Mouse (Mus musculus) mouse embryonic stem cell (cell line): ENCODE measurements at regions not wholly inside any gene's neighbourhood (a gene's known extent, or its start where the extent isn't known, plus 50 kb on each side); places are given as distances from the start of the nearest gene placed in this dataset.

Source experiments
- in situ Hi-C, 2 experiments: fragments of 300-500 bp; cut with MboI; formaldehyde crosslinking; loops; 1 replicate in 1 of 2; 3 replicates in 1 of 2; pipeline ENCODE4 v1.14.3; 2019 to 2020; ENCODE audit warnings: low sequenced_read_pairs in 2 of 2, low pct_unique_long_range_greater_than_20kb in 1 of 2, mixed read lengths in 1 of 2; ENCODE audit not compliant: unreplicated experiment in 1 of 2

- in situ Hi-C loops = no loop called here
These were observed 124.2 kb downstream of the Lrrc30 start for GRCm38 (mm10) chr17:67508353-67508752.

- in situ Hi-C loops = no loop called here
These were observed 126.1 kb downstream of the Lrrc30 start for GRCm38 (mm10) chr17:67506466-67506865.

GRCm38 (mm10) chr17:67504502-67505033, 128.0 kb downstream of the Lrrc30 start:
- in situ Hi-C loops = no loop called here

- in situ Hi-C loops = no loop called here
These were observed 129.2 kb downstream of the Lrrc30 start for GRCm38 (mm10) chr17:67503125-67503878.

GRCm38 (mm10) chr17:67502628-67503027, 129.9 kb downstream of the Lrrc30 start:
- in situ Hi-C loops = no loop called here

- in situ Hi-C loops = no loop called here
These were observed 132.5 kb downstream of the Lrrc30 start for GRCm38 (mm10) chr17:67499783-67500641.

GRCm38 (mm10) chr17:67497380-67497779, 135.1 kb downstream of the Lrrc30 start:
- in situ Hi-C loops = no loop called here

- in situ Hi-C loops = no loop called here
These were observed 126.2 kb upstream of the Ptprm start for GRCm38 (mm10) chr17:67480463-67480862.

- in situ Hi-C loops = no loop called here
These were observed 118.9 kb upstream of the Ptprm start for GRCm38 (mm10) chr17:67473137-67473536.

GRCm38 (mm10) chr17:67458851-67459421, 104.7 kb upstream of the Ptprm start:
- in situ Hi-C loops = no loop called here

GRCm38 (mm10) chr17:67451966-67452365, 97.7 kb upstream of the Ptprm start:
- in situ Hi-C loops = no loop called here

- in situ Hi-C loops = no loop called here
These were observed 96.8 kb upstream of the Ptprm start for GRCm38 (mm10) chr17:67451081-67451480.

GRCm38 (mm10) chr17:67450021-67450420, 95.8 kb upstream of the Ptprm start:
- in situ Hi-C loops = no loop called here

GRCm38 (mm10) chr17:67445986-67446385, 91.7 kb upstream of the Ptprm start:
- in situ Hi-C loops = no loop called here

- in situ Hi-C loops = no loop called here
These were observed 86.7 kb upstream of the Ptprm start for GRCm38 (mm10) chr17:67440961-67441360.

- in situ Hi-C loops = no loop called here
These were observed 65.9 kb upstream of the Ptprm start for GRCm38 (mm10) chr17:67419956-67420711.

- in situ Hi-C loops = no loop called here
These were observed 58.4 kb upstream of the Ptprm start for GRCm38 (mm10) chr17:67412546-67413250.

- in situ Hi-C loops = no loop called here
These were observed 55.7 kb upstream of the Ptprm start for GRCm38 (mm10) chr17:67409911-67410310.
